Mouse (Mus musculus) macrophage (primary cell): ENCODE measurements at regions not wholly inside any gene's neighbourhood (a gene's known extent, or its start where the extent isn't known, plus 50 kb on each side); places are given as distances from the start of the nearest gene placed in this dataset.

Experiments
- H3K27ac ChIP-seq: fragments of 350-480 bp; formaldehyde crosslinking; 2 replicates; pipeline ENCODE4 v1.9.0; 2021
- H3K36me3 ChIP-seq: fragments of 350-480 bp; formaldehyde crosslinking; 2 replicates; pipeline ENCODE4 v1.9.0; 2021; ENCODE audit errors: inconsistent target
- H3K4me3 ChIP-seq: fragments of 350-480 bp; formaldehyde crosslinking; 2 replicates; pipeline ENCODE4 v1.9.0; 2021; ENCODE audit errors: inconsistent target
- H3K79me2 ChIP-seq: fragments of 350-480 bp; formaldehyde crosslinking; 2 replicates; pipeline ENCODE4 v1.9.0; 2021; ENCODE audit errors: inconsistent target
- WGBS: methylation state at CpG from one replicate; pipeline ENCODE4 v1.1.7; 2026; ENCODE audit warnings: inconsistent platforms; ENCODE audit not compliant: missing documents; 5-methylcytosine and 5-hydroxymethylcytosine counted together

DNA sequence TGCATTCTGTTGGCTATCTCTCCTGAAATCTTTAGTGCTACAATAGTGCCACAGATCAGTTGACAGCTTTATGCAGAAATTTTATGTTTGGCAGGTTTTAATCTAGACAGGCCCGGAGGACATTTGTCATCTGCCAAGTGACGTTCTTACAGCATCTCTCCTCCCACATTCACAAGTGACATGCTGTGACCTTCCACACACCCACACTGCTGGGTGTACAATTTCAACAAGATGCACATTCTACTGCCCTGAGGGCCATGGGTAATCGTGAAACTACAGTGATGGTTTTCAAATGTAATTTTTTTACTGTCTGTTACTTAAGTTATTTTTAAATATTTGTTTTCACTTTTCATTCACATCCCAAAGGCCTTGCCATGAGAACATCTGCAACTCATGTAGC lies 639.2 kb upstream of the Gm11114 start:
- H3K4me3 ChIP-seq: no peak overlapping the region
- no peaks in the 10 kb centered on the region for H3K36me3 ChIP-seq
- H3K27ac ChIP-seq: no peak overlapping the region
- WGBS: 78% methylated on average over 2 of the region's 3 CpGs
- H3K79me2 ChIP-seq: no peaks in the 10 kb centered on the region

DNA sequence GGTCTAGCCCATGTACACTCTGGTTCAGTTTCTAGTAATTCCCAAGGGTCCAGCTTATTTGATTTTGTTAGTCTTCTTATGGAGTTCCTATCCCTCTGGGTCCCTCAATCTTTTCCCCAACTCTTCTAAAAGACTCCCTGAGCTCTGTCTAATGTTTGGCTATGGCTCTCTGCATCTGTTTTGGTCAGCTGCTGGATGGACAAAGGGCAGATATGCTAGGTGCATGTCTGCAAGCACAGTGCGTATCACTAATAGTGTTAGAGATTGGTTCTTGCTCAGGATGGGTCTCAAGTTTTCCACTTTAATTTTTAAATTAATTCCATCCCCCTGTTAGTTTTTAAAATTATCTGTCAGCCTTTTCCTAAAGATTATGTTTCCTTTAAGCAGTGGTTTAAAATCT lies 634.2 kb upstream of the Gm11114 start:
- WGBS: 92% methylated on average over 1 of the region's 1 CpGs
- no peak overlapping the region for H3K4me3 ChIP-seq
- no peaks in the 10 kb centered on the region for H3K79me2 ChIP-seq
- H3K27ac ChIP-seq: no peak overlapping the region
- no peaks in the 10 kb centered on the region for H3K36me3 ChIP-seq

GRCm38 (mm10) chr9:84718615-84719191 lies 593.9 kb upstream of the Gm11114 start:
- H3K36me3 ChIP-seq: no peaks in the 10 kb centered on the region
- WGBS: 92% methylated on average over 3 of the region's 3 CpGs
- H3K79me2 ChIP-seq: no peaks in the 10 kb centered on the region
- H3K27ac ChIP-seq: no peak overlapping the region
- H3K4me3 ChIP-seq: no peak overlapping the region

- Histone ChIP-seq H3K79me2 (no peaks in the 10 kb centered on the region), H3K4me3 (no peak overlapping the region), H3K27ac (no peak overlapping the region), H3K36me3 (no peaks in the 10 kb centered on the region)
- WGBS: 77% methylated on average over 3 of the region's 3 CpGs
Observed at GRCm38 (mm10) chr9:84719396-84719795, 593.2 kb upstream of the Gm11114 start.

DNA sequence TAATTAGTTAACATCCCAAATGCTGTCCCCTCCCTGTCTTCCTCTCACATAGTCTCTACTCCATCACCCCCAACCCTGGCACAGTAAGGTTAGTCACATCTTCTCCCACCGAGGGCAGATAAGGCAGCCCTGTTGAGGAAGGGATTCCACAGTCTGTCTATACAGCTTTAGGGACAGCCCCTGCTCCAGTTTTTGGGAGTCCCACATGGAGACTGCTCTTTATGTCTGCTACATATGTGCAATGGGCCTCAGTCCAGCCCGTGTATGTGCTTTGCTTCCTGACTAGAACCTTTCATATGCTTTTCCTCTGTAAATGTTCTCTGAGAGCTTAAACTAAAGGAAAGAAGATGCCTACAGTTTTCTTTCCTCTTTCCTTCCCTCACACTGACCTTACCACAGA lies 592.1 kb upstream of the Gm11114 start:
- no peak overlapping the region for H3K27ac ChIP-seq
- no peaks in the 10 kb centered on the region for H3K79me2 ChIP-seq
- H3K4me3 ChIP-seq: no peak overlapping the region
- 94% methylated on average over 2 of the region's 2 CpGs for WGBS
- no peaks in the 10 kb centered on the region for H3K36me3 ChIP-seq

GRCm38 (mm10) chr9:84739266-84739665 lies 573.3 kb upstream of the Gm11114 start:
- no peak overlapping the region for H3K27ac ChIP-seq
- WGBS: 91% methylated on average over 2 of the region's 2 CpGs

DNA sequence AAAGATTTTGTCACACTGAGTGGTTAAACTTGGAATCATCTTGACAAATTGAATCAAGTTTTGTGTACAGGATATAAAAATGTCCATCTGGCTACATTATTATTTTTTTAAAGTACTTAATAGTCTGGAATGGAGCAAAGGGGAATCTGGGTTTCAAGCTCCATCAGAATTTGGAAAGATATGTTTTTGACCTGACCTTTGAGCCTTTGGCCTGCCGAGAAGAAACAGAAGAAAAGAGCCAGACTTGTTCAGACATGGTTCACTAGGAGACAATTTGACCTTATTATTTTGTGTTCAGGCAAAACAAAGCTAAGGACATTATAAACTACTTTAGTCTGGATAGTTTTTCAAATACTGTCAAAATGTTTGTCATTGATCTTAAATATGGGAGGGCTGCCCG lies 572.2 kb upstream of the Gm11114 start:
- H3K27ac ChIP-seq: no peak overlapping the region
- H3K4me3 ChIP-seq: no peak overlapping the region
- no peaks in the 10 kb centered on the region for H3K79me2 ChIP-seq
- 95% methylated on average over 2 of the region's 2 CpGs for WGBS
- no peaks in the 10 kb centered on the region for H3K36me3 ChIP-seq

More at GRCm38 (mm10) chr9:84739266-84739665, 573.3 kb upstream of the Gm11114 start:
- Histone ChIP-seq H3K79me2 (no peaks in the 10 kb centered on the region), H3K4me3 (no peak overlapping the region), H3K36me3 (no peaks in the 10 kb centered on the region)

DNA sequence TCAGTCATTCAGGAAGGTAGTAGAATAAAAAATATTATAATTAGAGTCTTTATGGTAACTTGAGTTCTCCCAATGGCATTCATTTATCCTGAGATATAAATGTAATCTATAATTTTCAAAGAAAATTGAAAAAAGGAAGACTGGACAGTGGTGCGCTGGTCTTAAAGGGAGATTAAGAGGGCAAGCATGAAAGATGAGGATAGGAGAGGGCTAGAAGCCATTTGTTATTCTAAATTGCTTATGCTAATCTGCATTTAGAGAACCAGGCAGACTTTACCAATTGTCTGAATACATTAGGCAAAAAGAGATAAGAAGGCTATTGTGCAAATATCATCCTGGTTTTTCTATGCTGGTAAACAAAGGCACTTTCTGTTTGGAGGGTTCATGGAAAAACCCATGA lies 558.2 kb upstream of the Gm11114 start:
- Histone ChIP-seq H3K4me3 (no peak overlapping the region), H3K27ac (no peak overlapping the region), H3K79me2 (no peaks in the 10 kb centered on the region), H3K36me3 (no peaks in the 10 kb centered on the region)
- 100% methylated on average over 1 of the region's 1 CpGs for WGBS

DNA sequence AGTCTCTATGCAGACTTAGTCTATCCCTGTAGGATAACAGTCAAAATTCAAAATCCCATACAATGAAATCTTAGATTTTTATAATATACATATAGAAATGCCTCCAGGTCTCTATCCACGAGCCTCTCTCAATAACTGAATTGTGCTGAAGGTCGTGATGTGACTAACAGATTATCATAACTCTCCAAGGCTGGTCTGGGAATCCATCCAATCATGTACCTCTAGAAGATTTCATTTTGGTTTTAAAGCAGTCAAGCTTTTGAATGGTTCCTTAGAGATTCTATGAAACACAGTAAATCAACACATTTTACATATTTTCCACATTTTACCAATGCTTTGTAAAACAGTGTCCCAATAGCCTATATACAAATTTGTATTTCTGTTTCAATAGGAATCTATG lies 557.7 kb upstream of the Gm11114 start:
- H3K4me3 ChIP-seq: no peak overlapping the region
- 84% methylated on average over 2 of the region's 2 CpGs for WGBS
- H3K79me2 ChIP-seq: no peaks in the 10 kb centered on the region
- no peak overlapping the region for H3K27ac ChIP-seq
- no peaks in the 10 kb centered on the region for H3K36me3 ChIP-seq

DNA sequence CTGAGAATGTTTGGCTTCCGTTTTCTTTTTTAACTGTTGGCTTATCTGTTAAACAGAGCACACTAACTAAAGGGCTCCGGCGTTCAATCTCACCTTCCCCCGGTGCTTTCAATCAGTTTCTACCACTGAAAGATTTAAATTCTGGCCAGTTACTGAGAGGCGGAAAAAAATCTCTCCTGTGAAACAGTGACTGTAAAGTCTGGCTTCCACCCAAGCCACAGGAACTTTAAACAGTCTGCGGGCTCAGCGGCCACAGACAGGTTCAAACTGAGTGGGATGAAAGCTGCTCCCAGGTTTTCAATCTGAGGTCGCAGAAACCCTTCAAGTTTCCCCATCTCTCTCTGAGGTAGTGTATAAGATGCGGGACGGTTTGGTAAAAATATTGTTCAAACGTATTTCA lies 538.2 kb upstream of the Gm11114 start:
- Histone ChIP-seq H3K27ac (no peak overlapping the region), H3K36me3 (no peaks in the 10 kb centered on the region), H3K79me2 (no peaks in the 10 kb centered on the region), H3K4me3 (no peak overlapping the region)
- WGBS: 3% methylated on average over 11 of the region's 11 CpGs

DNA sequence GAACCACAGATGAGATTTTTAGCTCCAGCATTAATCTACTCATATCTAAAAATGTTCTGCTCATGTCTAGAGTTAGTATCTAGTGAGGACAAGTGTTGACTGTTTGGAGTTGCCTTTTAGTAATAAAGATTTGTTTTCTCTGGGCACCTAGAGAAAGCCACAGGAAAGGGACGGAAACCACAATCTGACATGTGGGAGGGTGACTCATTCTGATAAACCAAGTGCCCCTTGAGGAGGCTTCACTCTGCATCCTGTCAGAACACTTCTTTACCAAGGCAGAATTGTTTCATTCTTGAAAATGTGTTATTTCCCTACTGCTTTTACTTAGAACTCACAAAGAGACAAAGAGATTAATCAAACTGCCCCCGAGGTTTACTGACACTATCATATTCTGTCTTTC lies 537.4 kb upstream of the Gm11114 start:
- no peaks in the 10 kb centered on the region for H3K79me2 ChIP-seq
- WGBS: 4% methylated on average over 2 of the region's 2 CpGs
- no peak overlapping the region for H3K27ac ChIP-seq
- no peaks in the 10 kb centered on the region for H3K36me3 ChIP-seq
- no peak overlapping the region for H3K4me3 ChIP-seq

GRCm38 (mm10) chr9:84779125-84779524 lies 533.4 kb upstream of the Gm11114 start:
- WGBS: 86% methylated on average over 1 of the region's 1 CpGs
- no peak overlapping the region for H3K27ac ChIP-seq

GRCm38 (mm10) chr9:84825768-84826167 lies 486.8 kb upstream of the Gm11114 start:
- Histone ChIP-seq H3K27ac (no peak overlapping the region), H3K4me3 (no peak overlapping the region), H3K79me2 (no peaks in the 10 kb centered on the region), H3K36me3 (no peaks in the 10 kb centered on the region)

More at GRCm38 (mm10) chr9:84779125-84779524, 533.4 kb upstream of the Gm11114 start:
- Histone ChIP-seq H3K36me3 (no peaks in the 10 kb centered on the region), H3K4me3 (no peak overlapping the region), H3K79me2 (no peaks in the 10 kb centered on the region)

DNA sequence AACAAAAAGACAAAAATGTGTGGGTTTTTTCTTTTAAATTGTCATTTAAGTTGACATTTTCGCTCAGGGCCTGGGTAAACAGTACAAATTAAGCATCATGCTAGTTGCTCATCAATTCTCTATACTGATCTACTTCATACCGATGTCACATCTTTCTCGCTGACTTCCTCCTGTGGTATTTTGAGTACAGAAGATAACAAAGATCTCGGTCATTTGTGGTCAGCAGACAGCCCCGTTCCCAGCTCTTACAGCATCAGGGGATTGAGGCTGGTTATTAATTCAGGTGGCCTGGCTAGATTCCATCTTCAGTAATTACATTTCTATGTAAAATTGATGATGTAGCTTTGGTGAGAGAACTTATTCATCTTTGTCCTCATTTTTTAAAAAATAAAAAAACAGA lies 483.6 kb upstream of the Gm11114 start:
- Histone ChIP-seq H3K36me3 (no peaks in the 10 kb centered on the region), H3K27ac (no peak overlapping the region), H3K79me2 (no peaks in the 10 kb centered on the region), H3K4me3 (no peak overlapping the region)
- WGBS: 40% methylated on average over 5 of the region's 5 CpGs

DNA sequence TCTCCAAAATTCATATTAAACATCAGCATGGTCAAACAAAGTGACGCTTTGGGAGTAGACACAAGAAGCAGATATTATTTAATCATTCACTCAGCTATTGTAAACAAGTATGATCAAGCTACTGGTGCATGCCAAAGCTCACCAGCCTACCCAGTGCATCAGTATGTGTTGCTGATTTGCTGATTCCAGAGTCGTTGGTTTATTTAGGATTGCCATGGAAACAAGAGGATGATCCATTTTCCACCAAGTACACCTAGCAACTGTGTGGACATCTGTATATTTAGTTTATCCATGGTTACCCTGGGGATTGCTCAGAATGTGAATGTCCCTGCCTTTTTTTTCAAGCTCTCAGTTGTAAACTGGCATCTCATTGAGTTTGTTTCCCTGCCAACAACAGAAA lies 481.9 kb upstream of the Gm11114 start:
- Histone ChIP-seq H3K4me3 (no peak overlapping the region), H3K27ac (no peak overlapping the region), H3K36me3 (no peaks in the 10 kb centered on the region), H3K79me2 (no peaks in the 10 kb centered on the region)
- WGBS: 91% methylated on average over 2 of the region's 2 CpGs

GRCm38 (mm10) chr9:84837498-84837897 lies 475.1 kb upstream of the Gm11114 start:
- WGBS: 88% methylated on average over 1 of the region's 1 CpGs
- no peak overlapping the region for H3K27ac ChIP-seq
- H3K79me2 ChIP-seq: no peaks in the 10 kb centered on the region
- no peak overlapping the region for H3K4me3 ChIP-seq
- no peaks in the 10 kb centered on the region for H3K36me3 ChIP-seq
